Mouse (Mus musculus) brain, embryonic 14.5 days (tissue): Measurements from ENCODE around the gene Rreb1. TPM values are rescaled to one million over a fixed set of nuclear protein-coding genes. Genes with fewer than 3 reads are reported as not detected.

Experiments used
- DNase-seq: peaks from one replicate; pipeline ENCODE4 v3.0.0-alpha.2; 2011; ENCODE audit warnings: low read depth
- CTCF ChIP-seq: fragments of 200-500 bp; IDR thresholded peaks from 2 replicates; pipeline ENCODE4 v1.5.1; 2012; ENCODE audit warnings: inconsistent platforms, mild to moderate bottlenecking, moderate library complexity, borderline replicate concordance; ENCODE audit not compliant: insufficient read depth, insufficient read length; ENCODE audit errors: extremely low read depth
- POLR2A ChIP-seq: fragments of 200-500 bp; IDR thresholded peaks from 2 replicates; pipeline ENCODE4 v1.6.1; 2012; ENCODE audit warnings: mild to moderate bottlenecking, inconsistent platforms, borderline replicate concordance; ENCODE audit not compliant: poor library complexity, insufficient read depth, insufficient read length, severe bottlenecking; ENCODE audit errors: extremely low read depth
- polyA plus RNA-seq: library from polyadenylated mRNA; depleted of rRNA; stranded (reverse); fragments of >200 nt; gene quantifications from 2 replicates; pipeline ENCODE4 v1.2.3, GENCODE M21; 2012

The Rreb1 gene
- polyA plus RNA-seq, 1 experiment, result 8.0 TPM

GRCm38 (mm10) chr13:37943466-37943865, 165.3 kb downstream of the Rreb1 start:
- TF ChIP-seq POLR2A, result no peak
- no peak for DNase-seq

DNA sequence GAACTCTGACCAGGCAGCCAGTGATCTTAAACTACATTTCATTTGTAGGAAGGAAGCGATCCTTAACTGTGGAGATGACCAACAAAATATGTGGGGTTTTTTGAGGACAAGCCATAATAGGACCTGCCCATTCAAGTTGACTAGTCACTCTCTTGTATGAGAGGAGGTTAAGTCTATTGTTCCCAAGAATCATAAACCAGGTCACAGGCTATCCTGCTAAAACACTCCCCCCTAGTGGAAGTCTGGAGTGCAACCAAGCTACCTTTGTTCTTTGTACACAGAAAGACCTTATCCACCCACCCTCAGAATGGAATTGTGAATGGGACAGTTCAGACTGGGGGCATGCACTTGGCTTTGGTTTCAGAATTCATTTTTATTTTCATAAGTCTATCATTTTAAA, 166.1 kb downstream of the Rreb1 start:
- no peak for TF ChIP-seq POLR2A
- peak; percentile 56; the same call in 1 of the 2 replicates for TF ChIP-seq CTCF
- DNase-seq, result peak; percentile 63

DNA sequence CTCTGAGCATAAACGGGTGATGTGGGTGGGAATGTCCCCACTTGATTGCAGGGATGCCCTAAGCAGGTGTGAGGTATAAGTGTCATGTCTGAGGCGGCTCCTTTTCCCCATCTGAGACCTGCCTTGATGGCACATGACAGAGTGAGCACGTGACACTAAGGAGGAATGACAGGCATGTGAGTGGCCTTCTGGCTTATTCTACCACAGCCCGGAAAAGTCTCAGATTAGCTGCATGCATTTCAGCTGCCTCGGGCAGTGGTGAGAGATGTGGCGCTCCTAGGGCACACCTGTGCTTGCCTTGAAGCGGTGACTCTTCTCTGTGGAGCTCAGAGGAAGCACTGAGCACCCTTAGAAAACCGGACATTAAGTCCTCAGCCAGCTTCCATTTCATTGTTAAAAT, 167.2 kb downstream of the Rreb1 start:
- no peak for DNase-seq
- no peak for TF ChIP-seq POLR2A
- TF ChIP-seq CTCF, result no peak

GRCm38 (mm10) chr13:37946734-37947133, 168.5 kb downstream of the Rreb1 start:
- TF ChIP-seq POLR2A (no peak), CTCF (peak; percentile 89)
- peak; percentile 78 for DNase-seq

DNA sequence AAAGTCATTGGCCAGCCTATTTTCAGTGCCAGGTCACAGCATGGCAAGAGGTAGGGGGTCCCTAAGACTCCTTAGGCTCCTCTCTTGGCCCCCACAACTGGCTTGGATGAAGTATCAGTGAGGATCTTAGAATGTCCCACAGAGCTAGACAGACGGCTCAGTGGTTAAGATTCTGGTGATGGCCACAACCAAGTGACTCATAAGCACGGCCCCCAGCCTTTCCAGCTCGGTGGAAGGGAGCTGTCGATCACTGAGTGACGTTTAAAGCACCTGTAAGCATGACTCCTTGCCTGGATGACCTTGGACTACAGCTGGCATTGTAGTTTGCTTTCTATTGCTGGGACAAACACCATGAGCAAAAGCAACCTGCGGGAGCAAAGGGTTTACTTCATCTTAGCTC, 174.8 kb downstream of the Rreb1 start:
- no peak for TF ChIP-seq CTCF
- no peak for TF ChIP-seq POLR2A
- DNase-seq, result no peak

GRCm38 (mm10) chr13:37954318-37954717, 176.1 kb downstream of the Rreb1 start:
- TF ChIP-seq CTCF, result no peak
- no peak for TF ChIP-seq POLR2A

GRCm38 (mm10) chr13:37958498-37959238, 180.5 kb downstream of the Rreb1 start:
- DNase-seq, result no peak
- TF ChIP-seq POLR2A (no peak), CTCF (no peak)

More at GRCm38 (mm10) chr13:37954318-37954717, 176.1 kb downstream of the Rreb1 start:
- no peak for DNase-seq

GRCm38 (mm10) chr13:37959239-37959907, 181.2 kb downstream of the Rreb1 start:
- no peak for DNase-seq
- TF ChIP-seq CTCF, result no peak
- no peak for TF ChIP-seq POLR2A

DNA sequence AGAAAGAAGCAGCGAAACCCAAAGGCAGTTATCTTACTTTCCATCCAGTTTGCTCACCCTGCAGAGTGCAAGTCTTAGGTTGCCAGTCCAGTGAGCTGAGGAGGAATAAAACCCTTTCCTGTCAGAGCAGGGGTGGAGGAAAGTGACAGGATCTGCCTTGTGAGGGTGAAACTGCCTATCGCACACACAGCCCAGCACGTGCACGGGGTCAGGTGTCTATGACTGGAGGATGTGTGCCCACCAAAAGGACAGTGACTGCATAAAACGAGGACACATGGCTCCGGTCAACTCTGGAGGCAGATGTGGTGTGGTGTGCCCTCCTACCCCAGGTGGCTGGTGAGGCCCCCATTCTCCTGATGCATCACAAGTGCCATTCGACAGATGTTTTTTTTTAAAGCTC, 181.7 kb downstream of the Rreb1 start:
- TF ChIP-seq CTCF (no peak), POLR2A (no peak)
- DNase-seq, result no peak

GRCm38 (mm10) chr13:37962541-37962940, 184.3 kb downstream of the Rreb1 start:
- TF ChIP-seq POLR2A, result no peak
- TF ChIP-seq CTCF, result no peak
- no peak for DNase-seq

DNA sequence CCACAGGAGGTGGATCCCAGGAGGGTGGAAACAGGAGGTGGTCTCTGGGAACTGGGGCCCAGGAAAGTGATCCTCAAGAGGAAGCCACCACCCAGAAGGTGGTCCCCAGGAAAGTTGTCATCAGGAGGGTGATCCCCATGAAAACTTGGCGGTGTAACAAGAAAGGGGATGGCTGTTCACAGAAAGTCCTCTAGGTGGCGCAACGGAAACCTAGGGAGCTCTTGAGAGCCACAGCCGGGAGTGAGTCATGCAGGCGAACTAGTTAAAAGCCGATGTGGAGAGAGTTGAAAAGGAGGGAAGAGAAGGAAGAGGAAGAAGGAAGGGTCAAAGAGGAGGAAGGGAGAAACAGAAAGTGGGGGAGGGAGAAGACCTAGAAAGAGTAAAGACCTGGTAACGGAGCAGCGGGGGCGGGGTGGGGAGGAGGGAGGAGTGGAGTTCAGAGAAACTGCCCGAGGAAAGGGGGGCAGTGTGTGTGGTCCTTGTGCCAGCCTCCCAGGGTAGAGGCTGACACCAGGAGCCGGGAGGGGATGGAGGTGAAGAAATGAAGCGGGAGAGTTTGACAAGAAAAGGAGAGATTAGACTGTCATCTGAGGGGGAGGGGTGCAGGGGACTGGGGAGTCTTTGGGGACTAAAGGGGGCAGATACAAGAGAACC, 185.3 kb downstream of the Rreb1 start:
- peak; percentile 85 for TF ChIP-seq CTCF
- no peak for TF ChIP-seq POLR2A
- peak; percentile 83 for DNase-seq

DNA sequence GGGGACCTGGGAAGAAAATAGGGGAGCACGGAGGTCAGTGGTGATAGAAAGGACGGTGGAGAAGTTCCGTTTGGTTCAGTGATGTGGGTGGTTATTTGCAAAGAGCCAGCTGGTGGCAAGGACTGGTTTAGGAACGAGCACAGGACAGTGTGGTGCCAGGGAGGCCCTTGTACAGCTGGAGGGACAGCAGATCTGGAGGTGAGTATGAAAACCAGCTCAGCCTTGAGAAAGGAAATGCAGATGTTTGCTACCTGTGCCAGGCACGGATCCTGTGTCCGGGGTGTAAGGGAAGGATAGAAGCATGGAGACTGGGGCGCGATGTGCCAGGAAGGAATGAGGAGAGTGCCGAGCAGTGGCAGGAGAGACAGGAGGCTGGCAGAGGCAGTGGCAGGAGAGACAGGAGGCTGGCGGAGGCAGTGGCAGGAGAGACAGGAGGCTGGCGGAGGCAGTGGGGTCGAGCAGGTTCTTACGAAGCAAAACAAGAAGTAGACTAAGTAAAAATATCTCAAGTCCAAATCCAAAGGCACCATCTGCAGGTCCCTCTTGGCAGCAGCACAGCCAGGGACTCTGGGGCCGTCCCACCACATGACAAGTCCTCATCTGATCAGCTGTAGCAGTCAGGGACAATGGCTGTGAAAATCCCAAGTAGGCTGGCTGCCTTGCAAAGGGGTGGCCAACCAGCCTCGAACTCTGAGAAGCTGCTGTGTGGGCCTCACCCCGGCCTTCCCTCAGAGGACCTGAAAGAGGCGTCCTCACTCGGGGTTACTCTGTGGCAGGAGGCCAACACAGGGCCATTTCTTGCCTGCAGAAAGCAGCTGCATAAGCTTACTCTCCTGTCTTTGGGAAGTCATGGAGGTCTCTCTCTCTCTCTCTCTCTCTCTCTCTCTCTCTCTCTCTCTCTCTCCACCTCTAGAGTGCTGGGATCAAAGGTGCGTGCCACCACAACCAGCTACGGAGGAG, 186.2 kb downstream of the Rreb1 start:
- peak; percentile 56 for DNase-seq
- TF ChIP-seq POLR2A (no peak), CTCF (no peak)
